Mouse (Mus musculus): ENCODE results near the gene Actl11.
A peak's percentile ranks its signal among the peaks of the same experiment; 100 is the strongest.

Gene Actl11

GRCm38 (mm10) chr9:107928169-107928568 lies at the start of gene Actl11:
Gene Actl11 (plus strand): TSS chr9:107928469.
- DNase-seq (ENCODE audit: low read depth): no peak

GRCm38 (mm10) chr9:107880411-107880810 lies 47.9 kb upstream of the Actl11 start:
- DNase-seq (ENCODE audit: low read depth): no peak

- peak; percentile 86 for DNase-seq (ENCODE audit: low read depth)
These were observed 40.4 kb upstream of the Actl11 start, which contains the start of gene Mon1a for GRCm38 (mm10) chr9:107887804-107888266. Gene Mon1a (plus strand): TSS chr9:107888151.

- peak; percentile 48 for DNase-seq (ENCODE audit: low read depth)
These were observed 39.9 kb upstream of the Actl11 start for GRCm38 (mm10) chr9:107888267-107888850.

- DNase-seq (ENCODE audit: low read depth): no peak
These were observed 38.0 kb upstream of the Actl11 start for GRCm38 (mm10) chr9:107890260-107890659.

GRCm38 (mm10) chr9:107891023-107891422 lies 37.2 kb upstream of the Actl11 start:
- DNase-seq (ENCODE audit: low read depth): peak; percentile 16

GRCm38 (mm10) chr9:107898563-107898962 lies 29.7 kb upstream of the Actl11 start:
- DNase-seq (ENCODE audit: low read depth): no peak

- no peak for DNase-seq (ENCODE audit: low read depth)
These were observed 28.4 kb upstream of the Actl11 start for GRCm38 (mm10) chr9:107899855-107900254.

GRCm38 (mm10) chr9:107900840-107901626 lies 27.2 kb upstream of the Actl11 start:
- no peak for DNase-seq (ENCODE audit: low read depth)

GRCm38 (mm10) chr9:107901627-107901914 lies 26.7 kb upstream of the Actl11 start:
- no peak for DNase-seq (ENCODE audit: low read depth)

- peak; percentile 91 for DNase-seq (ENCODE audit: low read depth)
These were observed 23.5 kb upstream of the Actl11 start for GRCm38 (mm10) chr9:107904726-107905125.

- peak; percentile 74 for DNase-seq (ENCODE audit: low read depth)
These were observed 21.9 kb upstream of the Actl11 start, which contains the start of gene Mst1r for GRCm38 (mm10) chr9:107906252-107906966. Gene Mst1r (plus strand): TSS chr9:107906873.

- no peak for DNase-seq (ENCODE audit: low read depth)
These were observed 21.1 kb upstream of the Actl11 start for GRCm38 (mm10) chr9:107906967-107907800.

- DNase-seq (ENCODE audit: low read depth): no peak
These were observed 20.5 kb upstream of the Actl11 start for GRCm38 (mm10) chr9:107907801-107908120.

GRCm38 (mm10) chr9:107908410-107909158 lies 19.7 kb upstream of the Actl11 start:
- DNase-seq (ENCODE audit: low read depth): no peak

GRCm38 (mm10) chr9:107910025-107910769 lies 18.1 kb upstream of the Actl11 start:
- DNase-seq (ENCODE audit: low read depth): no peak

- DNase-seq (ENCODE audit: low read depth): no peak
These were observed 13.4 kb upstream of the Actl11 start for GRCm38 (mm10) chr9:107914764-107915420.

GRCm38 (mm10) chr9:107917895-107918608 lies 10.2 kb upstream of the Actl11 start:
- DNase-seq (ENCODE audit: low read depth): peak; percentile 66

GRCm38 (mm10) chr9:107918884-107919283 lies 9.4 kb upstream of the Actl11 start:
- DNase-seq (ENCODE audit: low read depth): peak; percentile 22

Data from NIH3T3 (cell line).